Mouse (Mus musculus) intestine, embryonic 15.5 days (tissue): Measurements from ENCODE around the gene Ttc23. TPM values are rescaled to one million over a fixed set of nuclear protein-coding genes. Genes with fewer than 3 reads are reported as not detected.

ENCODE experiments used
- ATAC-seq: fragments of 200-750 bp; cut with Nextera tagmentation; 2 replicates; pipeline ENCODE4 v1.8.0; 2017; ENCODE audit warnings: moderate TSS enrichment, moderate library complexity
- H3K27ac ChIP-seq: fragments of 300-500 bp; sonication (generic); 2 replicates; pipeline ENCODE4 v1.5.1; 2015; ENCODE audit warnings: mild to moderate bottlenecking, inconsistent platforms
- H3K27me3 ChIP-seq: fragments of 300-500 bp; sonication (generic); replicated peaks from 2 replicates; pipeline ENCODE4 v1.6.1; 2015; ENCODE audit warnings: inconsistent platforms
- H3K36me3 ChIP-seq: fragments of 300-500 bp; sonication (generic); 2 replicates; pipeline ENCODE4 v1.6.1; 2015; ENCODE audit warnings: inconsistent platforms
- H3K4me1 ChIP-seq: fragments of 300-500 bp; sonication (generic); replicated peaks from 2 replicates; pipeline ENCODE4 v1.6.1; 2015; ENCODE audit warnings: inconsistent platforms
- H3K4me2 ChIP-seq: fragments of 300-500 bp; sonication (generic); replicated peaks from 2 replicates; pipeline ENCODE4 v1.6.1; 2015; ENCODE audit warnings: mild to moderate bottlenecking, inconsistent platforms
- H3K4me3 ChIP-seq: fragments of 300-500 bp; sonication (generic); replicated peaks from 2 replicates; pipeline ENCODE4 v1.5.1; 2015; ENCODE audit warnings: inconsistent platforms
- H3K9ac ChIP-seq: fragments of 300-500 bp; sonication (generic); 2 replicates; pipeline ENCODE4 v1.6.1; 2015; ENCODE audit warnings: inconsistent platforms
- H3K9me3 ChIP-seq: fragments of 300-500 bp; sonication (generic); 2 replicates; pipeline ENCODE4 v1.6.1; 2016; ENCODE audit warnings: inconsistent platforms
- WGBS: fragments of 180-500 bp; shearing (Covaris S2); methylation state at CpG from one replicate; pipeline ENCODE4 v1.1.7; 2015; 5-methylcytosine and 5-hydroxymethylcytosine counted together
- polyA plus RNA-seq: library from polyadenylated mRNA; unstranded; fragments of >200 nt; fragmentation: Nextera tagmentation; extraction: Ambion mirVana; gene quantifications from 2 replicates; pipeline ENCODE4 v1.2.1, GENCODE M21; 2015

Ttc23 gene
- polyA plus RNA-seq, 1 experiment from 2014 or later: 20.9 TPM

GRCm38 (mm10) chr7:67730431-67731110, 83.4 kb downstream of the Ttc23 start:
- H3K27me3 ChIP-seq: no peaks in the 10 kb centered on the region
- no peaks in the 10 kb centered on the region for H3K36me3 ChIP-seq
- no peak overlapping the region for H3K27ac ChIP-seq
- no peak for ATAC-seq
- H3K4me2 ChIP-seq: no peak overlapping the region
- 53% methylated on average over 5 of the region's 5 CpGs for WGBS
- H3K4me1 ChIP-seq: no peaks in the 10 kb centered on the region
- H3K4me3 ChIP-seq: no peak overlapping the region
- H3K9me3 ChIP-seq: no peaks in the 10 kb centered on the region
- H3K9ac ChIP-seq: no peak overlapping the region

DNA sequence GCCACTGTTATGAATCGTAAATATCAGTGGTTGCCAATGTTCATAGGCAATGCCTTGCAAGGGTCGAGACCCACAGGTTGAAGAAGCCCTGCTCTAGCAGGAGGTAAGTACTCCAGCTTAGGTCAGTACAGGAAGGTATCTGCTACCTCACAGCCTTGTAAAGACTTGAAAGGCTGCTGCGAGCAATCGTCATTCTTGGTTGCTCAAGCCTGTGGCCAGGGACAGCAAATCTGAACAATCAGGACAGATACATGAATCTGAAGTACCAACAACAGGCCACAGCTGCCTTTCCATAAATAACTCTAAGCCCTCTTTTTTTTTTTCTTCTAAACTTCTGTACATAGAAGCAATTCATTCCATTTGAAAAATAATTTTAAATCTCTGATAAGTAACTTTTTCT, 85.1 kb downstream of the Ttc23 start:
- Histone ChIP-seq H3K9ac (no peak overlapping the region), H3K27ac (no peak overlapping the region), H3K4me3 (no peak overlapping the region), H3K27me3 (no peaks in the 10 kb centered on the region), H3K4me2 (no peak overlapping the region), H3K36me3 (no peaks in the 10 kb centered on the region), H3K9me3 (no peaks in the 10 kb centered on the region), H3K4me1 (no peaks in the 10 kb centered on the region)
- 79% methylated on average over 4 of the region's 4 CpGs for WGBS
- ATAC-seq: no peak

GRCm38 (mm10) chr7:67740382-67740781, 93.2 kb downstream of the Ttc23 start:
- Histone ChIP-seq H3K27me3 (no peaks in the 10 kb centered on the region), H3K36me3 (no peaks in the 10 kb centered on the region), H3K4me3 (no peak overlapping the region), H3K4me2 (no peak overlapping the region), H3K27ac (no peak overlapping the region), H3K9me3 (no peaks in the 10 kb centered on the region), H3K4me1 (no peaks in the 10 kb centered on the region; the same call in 1 of the 2 replicates), H3K9ac (no peak overlapping the region)
- 84% methylated on average over 4 of the region's 4 CpGs for WGBS
- ATAC-seq: no peak

- 71% methylated on average over 5 of the region's 5 CpGs for WGBS
- H3K9me3 ChIP-seq: no peaks in the 10 kb centered on the region
- H3K27ac ChIP-seq: no peak overlapping the region
- H3K9ac ChIP-seq: no peak overlapping the region
- no peak overlapping the region for H3K4me3 ChIP-seq
- no peaks in the 10 kb centered on the region for H3K36me3 ChIP-seq
- H3K4me1 ChIP-seq: no peaks in the 10 kb centered on the region; the same call in 1 of the 2 replicates
- no peak overlapping the region for H3K4me2 ChIP-seq
- no peaks in the 10 kb centered on the region for H3K27me3 ChIP-seq
- no peak for ATAC-seq
Measured at GRCm38 (mm10) chr7:67740796-67741195, 93.6 kb downstream of the Ttc23 start.

- no peak overlapping the region for H3K27ac ChIP-seq
Measured at GRCm38 (mm10) chr7:67741706-67742105, 94.5 kb downstream of the Ttc23 start.

DNA sequence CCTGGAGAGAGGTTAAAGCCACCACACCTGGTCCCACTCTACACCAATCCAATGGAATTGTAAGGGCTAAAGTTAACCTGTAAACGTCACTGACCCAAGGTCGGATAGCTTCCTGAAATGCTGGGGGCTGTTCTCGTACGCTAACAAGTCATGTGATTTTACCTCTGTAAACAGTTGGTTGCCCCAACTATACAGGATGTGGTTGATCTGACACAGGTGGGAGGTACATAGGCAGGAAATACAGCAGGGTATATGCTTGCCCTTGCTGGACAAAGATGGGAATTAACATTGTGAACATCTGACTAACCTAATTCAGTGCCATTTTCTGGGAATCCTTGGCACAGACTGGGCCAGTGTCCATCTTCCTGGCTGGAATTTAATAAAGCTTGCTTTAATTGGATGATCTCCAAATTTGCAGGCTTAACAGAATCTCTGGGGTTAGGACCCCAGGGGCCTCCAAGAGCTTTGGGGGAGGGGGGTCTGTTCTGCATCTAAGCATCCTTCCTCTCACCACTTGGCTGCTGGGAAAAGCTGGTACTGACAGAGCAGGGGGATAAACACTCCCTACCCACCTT, 100.6 kb downstream of the Ttc23 start:
- peak; percentile 49; the same call in 1 of the 2 replicates for ATAC-seq
- WGBS: 77% methylated on average over 4 of the region's 4 CpGs
- Histone ChIP-seq H3K9ac (no peak overlapping the region), H3K4me1 (0 out of 2 replicates have a peak, but pooled peaks cover 8% of the 10 kb centered on the region), H3K4me2 (no peak overlapping the region), H3K27ac (no peak overlapping the region), H3K36me3 (no peaks in the 10 kb centered on the region), H3K4me3 (no peak overlapping the region), H3K27me3 (no peaks in the 10 kb centered on the region), H3K9me3 (no peaks in the 10 kb centered on the region)

More at GRCm38 (mm10) chr7:67741706-67742105, 94.5 kb downstream of the Ttc23 start:
- no peak overlapping the region for H3K4me2 ChIP-seq
- ATAC-seq: no peak
- no peaks in the 10 kb centered on the region for H3K36me3 ChIP-seq
- H3K4me3 ChIP-seq: no peak overlapping the region
- no peaks in the 10 kb centered on the region; the same call in 1 of the 2 replicates for H3K4me1 ChIP-seq
- WGBS: 70% methylated on average over 7 of the region's 7 CpGs
- no peak overlapping the region for H3K9ac ChIP-seq
- no peaks in the 10 kb centered on the region for H3K27me3 ChIP-seq
- no peaks in the 10 kb centered on the region for H3K9me3 ChIP-seq

GRCm38 (mm10) chr7:67749441-67750239, 102.4 kb downstream of the Ttc23 start:
- Histone ChIP-seq H3K4me2 (no peak overlapping the region), H3K27me3 (no peaks in the 10 kb centered on the region), H3K4me3 (no peak overlapping the region), H3K9ac (no peak overlapping the region), H3K36me3 (no peaks in the 10 kb centered on the region), H3K27ac (no peak overlapping the region), H3K4me1 (0 out of 2 replicates have a peak, but pooled peaks cover 8% of the 10 kb centered on the region), H3K9me3 (no peaks in the 10 kb centered on the region)
- 70% methylated on average over 4 of the region's 4 CpGs for WGBS
- ATAC-seq: no peak

- WGBS: 72% methylated on average over 11 of the region's 11 CpGs
- H3K9ac ChIP-seq: no peak overlapping the region
- H3K27me3 ChIP-seq: peaks cover 6% of the 10 kb centered on the region; the same call in 1 of the 2 replicates
- no peak overlapping the region for H3K27ac ChIP-seq
- no peak for ATAC-seq
- no peaks in the 10 kb centered on the region for H3K36me3 ChIP-seq
- H3K4me3 ChIP-seq: no peak overlapping the region
- H3K9me3 ChIP-seq: no peaks in the 10 kb centered on the region
- no peak overlapping the region for H3K4me2 ChIP-seq
- H3K4me1 ChIP-seq: peaks cover 7% of the 10 kb centered on the region
Measured at GRCm38 (mm10) chr7:67754606-67755005, 107.4 kb downstream of the Ttc23 start.

GRCm38 (mm10) chr7:67755366-67755765, 108.2 kb downstream of the Ttc23 start:
- Histone ChIP-seq H3K9ac (no peak overlapping the region), H3K4me1 (peaks cover 7% of the 10 kb centered on the region), H3K27me3 (peaks cover 6% of the 10 kb centered on the region; the same call in 1 of the 2 replicates), H3K27ac (no peak overlapping the region), H3K9me3 (no peaks in the 10 kb centered on the region), H3K4me2 (no peak overlapping the region), H3K4me3 (no peak overlapping the region), H3K36me3 (no peaks in the 10 kb centered on the region)
- ATAC-seq: no peak
- 81% methylated on average over 7 of the region's 7 CpGs for WGBS

DNA sequence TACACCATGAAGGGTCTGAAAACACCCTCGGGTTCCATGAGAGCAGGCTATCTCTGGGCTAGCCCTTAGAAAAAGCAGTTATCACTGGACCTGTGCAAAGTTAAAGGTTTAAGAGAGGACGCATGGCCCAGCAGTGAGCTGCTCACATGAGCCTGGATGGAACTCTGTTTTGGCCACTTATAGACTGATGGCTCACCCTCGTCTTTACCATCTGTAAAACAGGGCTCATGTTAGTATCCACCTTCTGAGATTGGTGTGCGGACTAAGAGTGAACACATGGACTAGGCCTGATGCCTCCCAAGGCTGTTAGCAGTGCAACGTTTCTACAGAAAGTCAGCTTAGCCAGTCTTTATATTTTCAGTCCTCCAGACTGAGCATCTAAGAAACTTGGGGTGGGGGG, 109.4 kb downstream of the Ttc23 start:
- Histone ChIP-seq H3K4me2 (no peak overlapping the region), H3K27ac (no peak overlapping the region), H3K4me3 (no peak overlapping the region), H3K9me3 (no peaks in the 10 kb centered on the region), H3K36me3 (no peaks in the 10 kb centered on the region), H3K4me1 (peaks cover 7% of the 10 kb centered on the region), H3K27me3 (peaks cover 6% of the 10 kb centered on the region; the same call in 1 of the 2 replicates), H3K9ac (no peak overlapping the region)
- WGBS: 85% methylated on average over 5 of the region's 5 CpGs
- no peak for ATAC-seq

DNA sequence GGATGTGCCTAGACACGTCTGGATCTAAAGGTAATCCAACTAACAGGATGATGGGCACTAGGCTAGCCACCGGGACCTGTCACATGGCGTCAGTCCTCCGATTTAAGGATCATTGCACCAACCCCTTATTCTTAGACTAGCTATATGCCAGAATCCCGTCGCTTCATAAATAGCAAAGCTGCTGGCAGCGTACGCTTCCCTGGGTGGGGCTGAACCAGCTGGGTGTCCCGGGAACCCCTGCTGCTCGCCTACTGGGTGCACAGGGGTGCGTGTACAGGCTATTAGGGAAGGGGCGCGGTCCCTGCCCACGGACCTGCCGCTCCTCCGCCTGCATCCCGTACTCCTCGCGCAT, 111.3 kb downstream of the Ttc23 start:
- Histone ChIP-seq H3K4me1 (peaks cover 7% of the 10 kb centered on the region), H3K9me3 (no peaks in the 10 kb centered on the region), H3K4me2 (peak overlapping the region; percentile 100), H3K9ac (peak overlapping the region; percentile 56), H3K27me3 (peaks cover 6% of the 10 kb centered on the region; the same call in 1 of the 2 replicates), H3K36me3 (no peaks in the 10 kb centered on the region), H3K4me3 (peak overlapping the region; percentile 53), H3K27ac (0 out of 2 replicates have a peak overlapping the region, but pooled peaks have one; percentile 34)
- 2% methylated on average over 19 of the region's 19 CpGs for WGBS
- ATAC-seq: no peak

DNA sequence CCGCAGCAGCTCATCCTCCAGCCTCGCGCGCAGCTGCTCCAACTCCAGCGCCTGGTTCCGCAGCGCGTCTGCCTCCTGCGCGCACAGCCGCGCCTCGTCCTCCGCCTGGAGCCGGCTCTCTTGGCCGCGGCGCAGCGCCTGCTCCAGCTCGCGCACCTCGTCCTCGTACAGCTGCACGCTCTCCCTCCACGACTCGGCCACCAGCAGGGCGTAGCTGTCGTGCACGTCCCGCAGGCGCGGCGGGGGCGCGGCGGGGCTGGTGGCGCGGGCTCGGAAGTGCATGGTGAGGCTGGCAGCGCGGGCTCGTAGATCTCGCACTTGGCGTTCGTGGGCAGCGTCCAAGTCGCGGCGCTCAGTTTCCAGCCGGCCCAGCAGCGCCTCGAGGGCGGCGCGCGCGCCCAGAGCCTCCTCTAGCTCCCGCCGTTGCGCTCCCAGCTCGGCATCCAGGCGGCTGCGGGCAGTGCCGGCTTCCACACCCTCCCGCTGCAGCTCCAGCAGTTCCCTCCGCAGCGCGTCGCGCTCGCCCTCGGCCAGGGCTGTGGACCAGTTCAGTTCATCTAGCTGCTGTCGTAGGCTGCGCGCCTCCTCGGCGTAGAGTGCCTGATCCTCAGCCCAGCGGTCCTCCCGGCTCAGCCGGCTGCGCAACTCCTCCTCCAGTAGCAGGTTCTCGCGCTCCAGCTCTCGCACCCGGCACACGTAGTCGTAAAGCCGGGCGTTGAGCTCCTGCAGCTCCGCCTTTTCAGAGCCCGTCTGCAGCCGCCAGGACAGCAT, 111.8 kb downstream of the Ttc23 start:
- Histone ChIP-seq H3K27ac (peak overlapping the region; percentile 34), H3K4me2 (peak overlapping the region; percentile 100)
- under 1% methylated on average over 92 of the region's 92 CpGs for WGBS

More for the DNA sequence above, 111.8 kb downstream of the Ttc23 start:
- H3K4me1 ChIP-seq: peaks cover 7% of the 10 kb centered on the region
- peak overlapping the region; percentile 56 for H3K9ac ChIP-seq
- no peaks in the 10 kb centered on the region for H3K9me3 ChIP-seq
- H3K36me3 ChIP-seq: no peaks in the 10 kb centered on the region
- H3K4me3 ChIP-seq: peak overlapping the region; percentile 53
- peak; percentile 88 for ATAC-seq
- H3K27me3 ChIP-seq: peaks cover 6% of the 10 kb centered on the region; the same call in 1 of the 2 replicates
